In genomic region chr2:146324907-146325715, GRCm38 (mm10) we compare ENCODE assay signal across 12 mouse cellular contexts.
DNase-seq lines count a peak whose midpoint lies in the region; ATAC-seq and TF ChIP-seq lines count a peak whose summit lies in the region.
"Had no signal": no experiment of that assay in that cellular context is flagged by ENCODE, and none has a peak within 500 bp of the region (broad histone marks: within the 10 kb centered on the region; RNA-seq: fewer than 3 reads in every experiment).

No protein-coding gene starts in this region.

- ATAC-seq in hindbrain, embryonic 16.5 days: peak; percentile 72; the same call in 1 of the 2 replicates
- peak; percentile 88 for ATAC-seq in neural tube, embryonic 13.5 days (ENCODE audit: low read depth)
- ATAC-seq: CD4-positive, CD25-positive, alpha-beta regulatory T cell, adult 4 months had no signal

- intact Hi-C loops in heart, postnatal 36 days (cut with DNase I): no loop called here

- peaks cover 53% of the 10 kb centered on the region for H3K4me1 ChIP-seq in forebrain, embryonic 10.5 days
- peaks cover 10% of the 10 kb centered on the region for H3K4me1 ChIP-seq in hindbrain, embryonic 16.5 days (ENCODE audit: control insufficient read depth, insufficient read depth, low read depth, low read length)
- H3K4me1 ChIP-seq in neural tube, embryonic 13.5 days (replicated peaks): peaks cover 30% of the 10 kb centered on the region
- H3K4me1 ChIP-seq in thymus, adult 2 months (replicated peaks; ENCODE audit: control insufficient read depth, insufficient read depth, low read length): peaks cover 3% of the 10 kb centered on the region; the same call in 1 of the 2 replicates

- peaks cover 52% of the 10 kb centered on the region for H3K27me3 ChIP-seq in forebrain, embryonic 10.5 days (ENCODE audit: poor library complexity, severe bottlenecking)
- no peaks in the 10 kb centered on the region for H3K27me3 ChIP-seq in hindbrain, embryonic 16.5 days (replicated peaks; ENCODE audit: control insufficient read depth, insufficient read depth, low read length)
- H3K27me3 ChIP-seq in neural tube, embryonic 13.5 days: peaks cover 5% of the 10 kb centered on the region; the same call in 1 of the 2 replicates
- no peaks in the 10 kb centered on the region for H3K27me3 ChIP-seq in thymus, adult 2 months (ENCODE audit: control insufficient read depth, insufficient read depth, low read length)

- H3K36me3 ChIP-seq in forebrain, embryonic 10.5 days (replicated peaks): peaks cover 6% of the 10 kb centered on the region; the same call in 1 of the 2 replicates
- no peaks in the 10 kb centered on the region for H3K36me3 ChIP-seq in hindbrain, embryonic 16.5 days (ENCODE audit: control insufficient read depth, insufficient read depth, low read length)
- no peaks in the 10 kb centered on the region for H3K36me3 ChIP-seq in neural tube, embryonic 13.5 days
- H3K36me3 ChIP-seq in thymus, adult 2 months (ENCODE audit: control insufficient read depth, insufficient read depth, low read length): no peaks in the 10 kb centered on the region

- TF ChIP-seq POLR2A in thymus, adult 2 months (IDR thresholded peaks at IDR 0.05; ENCODE audit: control insufficient read depth, extremely low read depth, insufficient read depth, low read length, poor library complexity): no peak

- peak overlapping the region; percentile 37 for H3K4me2 ChIP-seq in hindbrain, embryonic 16.5 days (ENCODE audit: low read length)
- H3K4me2 ChIP-seq in neural tube, embryonic 13.5 days: peak overlapping the region; percentile 35

- 11% methylated on average over 15 of the region's 15 CpGs for WGBS in forebrain, embryonic 10.5 days
- WGBS in hindbrain, embryonic 16.5 days: 18% methylated on average over 15 of the region's 15 CpGs
- 8% methylated on average over 15 of the region's 15 CpGs for WGBS in neural tube, embryonic 13.5 days
- WGBS in thymus, adult 2 months: 96% methylated on average over 15 of the region's 15 CpGs

- DNase-seq in layer of hippocampus, adult 11-12 months (ENCODE audit: low spot score): peak; percentile 35
- DNase-seq in layer of hippocampus, adult 9-10 months (ENCODE audit: low spot score): no peak
- DNase-seq in forebrain, embryonic 10.5 days (ENCODE audit: extremely low spot score, low spot score): peak; percentile 76
- no peak for DNase-seq in heart, postnatal 36 days
- no peak for DNase-seq in testis, postnatal 14 days (ENCODE audit: low spot score)
- DNase-seq in thymus, adult 2 months: no peak
- DNase-seq: heart, adult 2 months; lung, adult 2 months had no signal

- peak overlapping the region; percentile 47; the same call in 1 of the 2 replicates for H3K9ac ChIP-seq in hindbrain, embryonic 16.5 days (ENCODE audit: low read depth, low read length)
- peak overlapping the region; percentile 60 for H3K9ac ChIP-seq in neural tube, embryonic 13.5 days

- H3K9me3 ChIP-seq in forebrain, embryonic 10.5 days: no peaks in the 10 kb centered on the region
- no peaks in the 10 kb centered on the region for H3K9me3 ChIP-seq in hindbrain, embryonic 16.5 days (ENCODE audit: control insufficient read depth, low read length)
- no peaks in the 10 kb centered on the region for H3K9me3 ChIP-seq in neural tube, embryonic 13.5 days

- H3K4me3 ChIP-seq in forebrain, embryonic 10.5 days: peak overlapping the region; percentile 7; the same call in 1 of the 2 replicates
- H3K4me3 ChIP-seq in hindbrain, embryonic 16.5 days (ENCODE audit: low read length): no peak overlapping the region
- H3K4me3 ChIP-seq in neural tube, embryonic 13.5 days: no peak overlapping the region
- H3K4me3 ChIP-seq in thymus, adult 2 months (ENCODE audit: control insufficient read depth, insufficient read depth, low read length): no peak overlapping the region
- H3K4me3 ChIP-seq: heart, adult 2 months; myocyte had no signal

- no peak for TF ChIP-seq CTCF in thymus, adult 2 months (IDR thresholded peaks at IDR 0.05; ENCODE audit: borderline replicate concordance, control insufficient read depth, extremely low read depth, insufficient read depth, low read length, poor library complexity)

- peak overlapping the region; percentile 76 for H3K27ac ChIP-seq in forebrain, embryonic 10.5 days
- H3K27ac ChIP-seq in hindbrain, embryonic 16.5 days (ENCODE audit: low read depth, low read length): peak overlapping the region; percentile 63
- peak overlapping the region; percentile 75 for H3K27ac ChIP-seq in neural tube, embryonic 13.5 days (replicated peaks)
- H3K27ac ChIP-seq in thymus, adult 2 months (ENCODE audit: control insufficient read depth, insufficient read depth, low read length): no peak overlapping the region
- H3K27ac ChIP-seq: heart, adult 2 months had no signal

Comparison
In these comparisons a context has a peak if more than half of its experiments do, and no peak if none do; other contexts are left out.
1. DNase-seq: peak in layer of hippocampus, adult 11-12 months (single experiment) and forebrain, embryonic 10.5 days (single experiment); none in layer of hippocampus, adult 9-10 months (single experiment), heart, postnatal 36 days (0 of 2), testis, postnatal 14 days (single experiment) and thymus, adult 2 months (single experiment).